Mouse (Mus musculus): ENCODE measurements around the gene Lysmd3. TPM values are rescaled to one million over a fixed set of nuclear protein-coding genes. Genes with fewer than 3 reads are reported as not detected.

Lysmd3 gene
- polyA plus RNA-seq, 1 experiment from 2014 or later = 24.8 TPM

- peak within 1 kb of the TSS; percentile 93 for H3K4me2 ChIP-seq (ENCODE audit: low read depth, low read length, severe bottlenecking)
- H3K9me3 ChIP-seq (ENCODE audit: control insufficient read depth, low read length) = no peaks in the 10 kb centered on the region
- DNase-seq (ENCODE audit: low spot score) = peak; percentile 97
- peak; percentile 98 for ATAC-seq (replicated peaks; ENCODE audit: low FRiP score)
- H3K9ac ChIP-seq (ENCODE audit: low read length) = peak within 1 kb of the TSS; percentile 60
- peak within 1 kb of the TSS; percentile 68 for H3K27ac ChIP-seq (ENCODE audit: low read depth, low read length)
- WGBS = under 1% methylated on average over 61 of the region's 61 CpGs
- H3K4me3 ChIP-seq (ENCODE audit: low read depth, low read length) = peak within 1 kb of the TSS; percentile 75
- peaks cover 4% of the 10 kb centered on the region; the same call in 1 of the 2 replicates for H3K4me1 ChIP-seq (replicated peaks; ENCODE audit: control insufficient read depth, insufficient read depth, low read length)
- no peaks in the 10 kb centered on the region for H3K27me3 ChIP-seq (ENCODE audit: control insufficient read depth, insufficient read depth, low read length)
- H3K36me3 ChIP-seq (ENCODE audit: control insufficient read depth, insufficient read depth, low read length) = no peaks in the 10 kb centered on the region
Measured at GRCm38 (mm10) chr13:81710775-81711545, 53.5 kb downstream of the Lysmd3 start, which contains the start of the genes Polr3g and Mblac2. TSS of gene Polr3g (minus strand) at chr13:81711013. TSS of gene Mblac2 (plus strand) at chr13:81711341.

- Histone ChIP-seq H3K36me3 (ENCODE audit: control insufficient read depth, insufficient read depth, low read length) (no peaks in the 10 kb centered on the region), H3K4me1 (replicated peaks; ENCODE audit: control insufficient read depth, insufficient read depth, low read length) (peaks cover 4% of the 10 kb centered on the region; the same call in 1 of the 2 replicates), H3K27ac (ENCODE audit: low read depth, low read length) (peak overlapping the region; percentile 68; the same call in 1 of the 2 replicates), H3K4me2 (ENCODE audit: low read depth, low read length, severe bottlenecking) (peak overlapping the region; percentile 93), H3K27me3 (ENCODE audit: control insufficient read depth, insufficient read depth, low read length) (no peaks in the 10 kb centered on the region), H3K9me3 (ENCODE audit: control insufficient read depth, low read length) (no peaks in the 10 kb centered on the region), H3K4me3 (ENCODE audit: low read depth, low read length) (peak overlapping the region; percentile 75), H3K9ac (ENCODE audit: low read length) (peak overlapping the region; percentile 60)
- under 1% methylated on average over 42 of the region's 42 CpGs for WGBS
- ATAC-seq (replicated peaks; ENCODE audit: low FRiP score) (peak; percentile 19; the same call in 1 of the 2 replicates), DNase-seq (ENCODE audit: low spot score) (no peak)
Measured at GRCm38 (mm10) chr13:81711546-81712371, 54.3 kb downstream of the Lysmd3 start.

- Histone ChIP-seq H3K4me1 (replicated peaks; ENCODE audit: control insufficient read depth, insufficient read depth, low read length) (peaks cover 4% of the 10 kb centered on the region; the same call in 1 of the 2 replicates), H3K4me2 (ENCODE audit: low read depth, low read length, severe bottlenecking) (no peak overlapping the region), H3K4me3 (ENCODE audit: low read depth, low read length) (no peak overlapping the region), H3K9me3 (ENCODE audit: control insufficient read depth, low read length) (no peaks in the 10 kb centered on the region), H3K9ac (ENCODE audit: low read length) (no peak overlapping the region), H3K27me3 (ENCODE audit: control insufficient read depth, insufficient read depth, low read length) (no peaks in the 10 kb centered on the region), H3K27ac (ENCODE audit: low read depth, low read length) (no peak overlapping the region), H3K36me3 (ENCODE audit: control insufficient read depth, insufficient read depth, low read length) (no peaks in the 10 kb centered on the region)
- no peak for DNase-seq (ENCODE audit: low spot score)
- 89% methylated on average over 1 of the region's 1 CpGs for WGBS
- no peak for ATAC-seq (replicated peaks; ENCODE audit: low FRiP score)
Measured at GRCm38 (mm10) chr13:81713896-81714295, 56.4 kb downstream of the Lysmd3 start.

Other genes with a start within 250 kb of the Lysmd3 start
- gene Adgrv1, start 24.5 kb upstream of the Lysmd3 start, polyA plus RNA-seq (2014; fragmentation: Nextera tagmentation; extraction: Ambion mirVana) = 36.9 and 41.9 TPM in 2 replicates
- gene Polr3g, start 53.4 kb downstream of the Lysmd3 start, polyA plus RNA-seq (2014; fragmentation: Nextera tagmentation; extraction: Ambion mirVana) = 14.3 and 15.2 TPM in 2 replicates
- gene Mblac2, start 53.7 kb downstream of the Lysmd3 start, polyA plus RNA-seq (2014; fragmentation: Nextera tagmentation; extraction: Ambion mirVana) = 5.9 and 6.4 TPM in 2 replicates
- 282 and 302 TPM in 2 replicates for gene Cetn3, start 125.4 kb downstream of the Lysmd3 start, polyA plus RNA-seq (2014; fragmentation: Nextera tagmentation; extraction: Ambion mirVana)